Mouse (Mus musculus) limb, embryonic 15.5 days (tissue): ENCODE data around the gene Idua. TPM values are rescaled to one million over a fixed set of nuclear protein-coding genes. Genes with fewer than 3 reads are reported as not detected.
A peak's percentile ranks its signal among the peaks of the same experiment; 100 is the strongest.

ENCODE experiments used
- ATAC-seq: fragments of 200-750 bp; cut with Nextera tagmentation; 2 replicates; pipeline ENCODE4 v1.8.0; 2017; ENCODE audit warnings: low read depth, moderate TSS enrichment; ENCODE audit not compliant: insufficient number of reproducible peaks, low FRiP score, low TSS enrichment
- H3K27ac ChIP-seq: fragments of 300-500 bp; sonication (generic); 2 replicates; pipeline ENCODE4 v1.5.1; 2015; ENCODE audit warnings: moderate library complexity, mild to moderate bottlenecking, inconsistent platforms
- H3K27me3 ChIP-seq: fragments of 300-500 bp; sonication (generic); 2 replicates; pipeline ENCODE4 v1.6.1; 2015; ENCODE audit warnings: inconsistent platforms
- H3K36me3 ChIP-seq: fragments of 300-500 bp; sonication (generic); 2 replicates; pipeline ENCODE4 v1.6.1; 2015; ENCODE audit warnings: inconsistent platforms
- H3K4me1 ChIP-seq: fragments of 300-500 bp; sonication (generic); 2 replicates; pipeline ENCODE4 v1.6.1; 2015; ENCODE audit warnings: inconsistent platforms
- H3K4me2 ChIP-seq: fragments of 300-500 bp; sonication (generic); 2 replicates; pipeline ENCODE4 v1.6.1; 2015; ENCODE audit warnings: mild to moderate bottlenecking, inconsistent platforms
- H3K4me3 ChIP-seq: fragments of 300-500 bp; sonication (generic); 2 replicates; pipeline ENCODE4 v1.5.1; 2015; ENCODE audit warnings: mild to moderate bottlenecking, inconsistent platforms
- H3K9ac ChIP-seq: fragments of 300-500 bp; sonication (generic); 2 replicates; pipeline ENCODE4 v1.6.1; 2015; ENCODE audit warnings: inconsistent platforms
- H3K9me3 ChIP-seq: fragments of 300-500 bp; sonication (generic); 2 replicates; pipeline ENCODE4 v1.6.1; 2016; ENCODE audit warnings: inconsistent platforms
- WGBS: fragments of 180-500 bp; shearing (Covaris S2); methylation state at CpG from one replicate; pipeline ENCODE4 v1.1.7; 2015; 5-methylcytosine and 5-hydroxymethylcytosine counted together
- polyA plus RNA-seq: library from polyadenylated mRNA; unstranded; fragments of >200 nt; fragmentation: Nextera tagmentation; extraction: Ambion mirVana; gene quantifications from 2 replicates; pipeline ENCODE4 v1.2.1, GENCODE M21; 2015

Gene Idua
- polyA plus RNA-seq, 1 experiment from 2014 or later: 17.8 TPM

GRCm38 (mm10) chr5:108671757-108672156, 11.6 kb downstream of the Idua start:
- Histone ChIP-seq H3K27me3 (no peaks in the 10 kb centered on the region), H3K4me1 (peaks cover 23% of the 10 kb centered on the region), H3K4me2 (no peak overlapping the region), H3K9ac (no peak overlapping the region), H3K9me3 (no peaks in the 10 kb centered on the region), H3K4me3 (no peak overlapping the region), H3K27ac (no peak overlapping the region), H3K36me3 (peaks cover 28% of the 10 kb centered on the region)
- WGBS: 89% methylated on average over 12 of the region's 12 CpGs
- ATAC-seq: no peak

- H3K4me2 ChIP-seq: no peak overlapping the region
- H3K9me3 ChIP-seq: no peaks in the 10 kb centered on the region
- peaks cover 28% of the 10 kb centered on the region for H3K36me3 ChIP-seq
- 80% methylated on average over 2 of the region's 2 CpGs for WGBS
- no peak for ATAC-seq
- peaks cover 27% of the 10 kb centered on the region for H3K4me1 ChIP-seq
- no peaks in the 10 kb centered on the region for H3K27me3 ChIP-seq
- no peak overlapping the region for H3K27ac ChIP-seq
- no peak overlapping the region for H3K9ac ChIP-seq
- no peak overlapping the region for H3K4me3 ChIP-seq
Measured at GRCm38 (mm10) chr5:108674624-108675023, 14.5 kb downstream of the Idua start.

GRCm38 (mm10) chr5:108675251-108675816, 15.2 kb downstream of the Idua start, which contains the start of gene Slc26a1:
TSS of gene Slc26a1 (minus strand) at chr5:108675569.
- Histone ChIP-seq H3K9ac (no peak within 1 kb of the TSS), H3K9me3 (no peaks in the 10 kb centered on the region), H3K27ac (no peak within 1 kb of the TSS), H3K4me1 (peaks cover 20% of the 10 kb centered on the region), H3K4me3 (no peak within 1 kb of the TSS), H3K27me3 (no peaks in the 10 kb centered on the region), H3K36me3 (peaks cover 28% of the 10 kb centered on the region), H3K4me2 (no peak within 1 kb of the TSS)
- no peak for ATAC-seq
- 68% methylated on average over 9 of the region's 9 CpGs for WGBS

- Histone ChIP-seq H3K27ac (peak overlapping the region; percentile 86), H3K4me1 (peaks cover 16% of the 10 kb centered on the region), H3K4me3 (peak overlapping the region; percentile 38), H3K9me3 (no peaks in the 10 kb centered on the region), H3K27me3 (no peaks in the 10 kb centered on the region), H3K4me2 (peak overlapping the region; percentile 56), H3K9ac (no peak overlapping the region), H3K36me3 (peaks cover 20% of the 10 kb centered on the region)
- ATAC-seq: 0 out of 2 replicates have a peak, but pooled peaks have one; percentile 46
- WGBS: 9% methylated on average over 5 of the region's 5 CpGs
Measured at GRCm38 (mm10) chr5:108676772-108677498, 16.8 kb downstream of the Idua start.

GRCm38 (mm10) chr5:108677605-108678295, 17.6 kb downstream of the Idua start:
- peaks cover 16% of the 10 kb centered on the region for H3K4me1 ChIP-seq
- H3K27me3 ChIP-seq: no peaks in the 10 kb centered on the region
- no peaks in the 10 kb centered on the region for H3K9me3 ChIP-seq
- peak overlapping the region; percentile 38 for H3K4me3 ChIP-seq
- peak; percentile 75 for ATAC-seq
- H3K9ac ChIP-seq: 0 out of 2 replicates have a peak overlapping the region, but pooled peaks have one; percentile 1
- 6% methylated on average over 25 of the region's 25 CpGs for WGBS
- H3K4me2 ChIP-seq: peak overlapping the region; percentile 56
- peak overlapping the region; percentile 86 for H3K27ac ChIP-seq
- H3K36me3 ChIP-seq: peaks cover 13% of the 10 kb centered on the region

GRCm38 (mm10) chr5:108678296-108678854, 18.2 kb downstream of the Idua start:
- H3K27ac ChIP-seq: no peak overlapping the region
- H3K36me3 ChIP-seq: peaks cover 7% of the 10 kb centered on the region
- H3K4me1 ChIP-seq: peaks cover 16% of the 10 kb centered on the region
- no peak for ATAC-seq
- H3K9ac ChIP-seq: no peak overlapping the region
- no peak overlapping the region for H3K4me2 ChIP-seq
- H3K4me3 ChIP-seq: no peak overlapping the region
- 82% methylated on average over 6 of the region's 6 CpGs for WGBS
- H3K27me3 ChIP-seq: no peaks in the 10 kb centered on the region
- H3K9me3 ChIP-seq: no peaks in the 10 kb centered on the region

GRCm38 (mm10) chr5:108679909-108680308, 19.8 kb downstream of the Idua start:
- Histone ChIP-seq H3K4me3 (no peak overlapping the region), H3K9me3 (no peaks in the 10 kb centered on the region), H3K4me1 (peaks cover 16% of the 10 kb centered on the region), H3K9ac (no peak overlapping the region), H3K4me2 (no peak overlapping the region), H3K36me3 (0 out of 2 replicates have a peak, but pooled peaks cover under 1% of the 10 kb centered on the region), H3K27ac (no peak overlapping the region), H3K27me3 (no peaks in the 10 kb centered on the region)
- WGBS: 55% methylated on average over 3 of the region's 3 CpGs
- ATAC-seq: no peak

GRCm38 (mm10) chr5:108680871-108681270, 20.7 kb downstream of the Idua start:
- H3K9ac ChIP-seq: no peak overlapping the region
- no peak overlapping the region for H3K4me3 ChIP-seq
- no peak overlapping the region for H3K4me2 ChIP-seq
- H3K27me3 ChIP-seq: no peaks in the 10 kb centered on the region
- ATAC-seq: no peak
- H3K9me3 ChIP-seq: no peaks in the 10 kb centered on the region
- 0 out of 2 replicates have a peak, but pooled peaks cover 4% of the 10 kb centered on the region for H3K36me3 ChIP-seq
- peaks cover 16% of the 10 kb centered on the region for H3K4me1 ChIP-seq
- 96% methylated on average over 6 of the region's 6 CpGs for WGBS
- H3K27ac ChIP-seq: no peak overlapping the region

- H3K36me3 ChIP-seq: 0 out of 2 replicates have a peak, but pooled peaks cover 7% of the 10 kb centered on the region
- no peak overlapping the region for H3K4me3 ChIP-seq
- H3K4me2 ChIP-seq: no peak overlapping the region
- no peak overlapping the region for H3K27ac ChIP-seq
- no peaks in the 10 kb centered on the region for H3K27me3 ChIP-seq
- no peaks in the 10 kb centered on the region for H3K9me3 ChIP-seq
- H3K9ac ChIP-seq: no peak overlapping the region
- peaks cover 19% of the 10 kb centered on the region for H3K4me1 ChIP-seq
- 77% methylated on average over 5 of the region's 5 CpGs for WGBS
- ATAC-seq: no peak
Measured at GRCm38 (mm10) chr5:108689091-108689490, 29.0 kb downstream of the Idua start.

- H3K9me3 ChIP-seq: no peaks in the 10 kb centered on the region
- H3K9ac ChIP-seq: no peak overlapping the region
- no peak overlapping the region for H3K4me2 ChIP-seq
- 73% methylated on average over 4 of the region's 4 CpGs for WGBS
- no peak overlapping the region for H3K4me3 ChIP-seq
- H3K36me3 ChIP-seq: 0 out of 2 replicates have a peak, but pooled peaks cover under 1% of the 10 kb centered on the region
- peaks cover 33% of the 10 kb centered on the region for H3K4me1 ChIP-seq
- no peaks in the 10 kb centered on the region for H3K27me3 ChIP-seq
- H3K27ac ChIP-seq: no peak overlapping the region
- no peak for ATAC-seq
Measured at GRCm38 (mm10) chr5:108691152-108691551, 31.0 kb downstream of the Idua start.

- Histone ChIP-seq H3K27me3 (no peaks in the 10 kb centered on the region), H3K9ac (0 out of 2 replicates have a peak within 1 kb of the TSS, but pooled peaks have one; percentile 14), H3K4me1 (peaks cover 44% of the 10 kb centered on the region), H3K36me3 (no peaks in the 10 kb centered on the region), H3K4me2 (peak within 1 kb of the TSS; percentile 84), H3K27ac (0 out of 2 replicates have a peak within 1 kb of the TSS, but pooled peaks have one; percentile 11), H3K4me3 (peak within 1 kb of the TSS; percentile 91), H3K9me3 (no peaks in the 10 kb centered on the region)
- ATAC-seq: no peak
- 3% methylated on average over 16 of the region's 18 CpGs for WGBS
Measured at GRCm38 (mm10) chr5:108692271-108692670, 32.1 kb downstream of the Idua start, which contains the start of gene Fgfrl1. TSS of gene Fgfrl1 (plus strand) at chr5:108692382.
